Mouse (Mus musculus) embryonic facial prominence, embryonic 14.5 days (tissue): ENCODE results near the gene Plcb4. TPM values are rescaled to one million over a fixed set of nuclear protein-coding genes. Genes with fewer than 3 reads are reported as not detected.

Experiments
- ATAC-seq: fragments of 200-750 bp; cut with Nextera tagmentation; 2 replicates; pipeline ENCODE4 v1.8.0; 2017; ENCODE audit warnings: low read depth, moderate number of reproducible peaks, moderate TSS enrichment
- DNase-seq: peaks from one replicate; pipeline ENCODE4 v3.0.0-alpha.2; 2015; ENCODE audit warnings: low spot score
- H3K27ac ChIP-seq: fragments of 300-500 bp; sonication (generic); replicated peaks from 2 replicates; pipeline ENCODE4 v1.5.1; 2014; ENCODE audit warnings: low read depth, mild to moderate bottlenecking, low read length, moderate library complexity
- H3K27me3 ChIP-seq: fragments of 300-500 bp; sonication (generic); replicated peaks from 2 replicates; pipeline ENCODE4 v1.6.1; 2014; ENCODE audit warnings: low read length; ENCODE audit not compliant: control insufficient read depth, insufficient read depth
- H3K36me3 ChIP-seq: fragments of 300-500 bp; sonication (generic); 2 replicates; pipeline ENCODE4 v1.6.1; 2014; ENCODE audit warnings: low read length, mixed read lengths; ENCODE audit not compliant: control insufficient read depth, insufficient read depth
- H3K4me1 ChIP-seq: fragments of 300-500 bp; sonication (generic); 2 replicates; pipeline ENCODE4 v1.6.1; 2014; ENCODE audit warnings: antibody characterized with exemption, low read length; ENCODE audit not compliant: control insufficient read depth, insufficient read depth
- H3K4me2 ChIP-seq: fragments of 300-500 bp; sonication (generic); 2 replicates; pipeline ENCODE4 v1.6.1; 2014; ENCODE audit warnings: low read depth, mild to moderate bottlenecking, low read length, moderate library complexity, mixed read lengths
- H3K4me3 ChIP-seq: fragments of 300-500 bp; sonication (generic); 2 replicates; pipeline ENCODE4 v1.5.1; 2014; ENCODE audit warnings: low read depth, mild to moderate bottlenecking, low read length
- H3K9ac ChIP-seq: fragments of 300-500 bp; sonication (generic); 2 replicates; pipeline ENCODE4 v1.6.1; 2014; ENCODE audit warnings: low read depth, mild to moderate bottlenecking, low read length, moderate library complexity, mixed read lengths
- H3K9me3 ChIP-seq: fragments of 300-500 bp; sonication (generic); 2 replicates; pipeline ENCODE4 v1.6.1; 2016; ENCODE audit warnings: low read length; ENCODE audit not compliant: control insufficient read depth
- WGBS: fragments of 180-500 bp; shearing (Covaris S2); extraction: QIAGEN DNeasy Blood & Tissue Kit; methylation state at CpG from one replicate; pipeline ENCODE4 v1.1.7; 2014; 5-methylcytosine and 5-hydroxymethylcytosine counted together
- polyA plus RNA-seq: library from polyadenylated mRNA; unstranded; fragments of >200 nt; fragmentation: Nextera tagmentation; extraction: Ambion mirVana; gene quantifications from 2 replicates; pipeline ENCODE4 v1.2.1, GENCODE M21; 2014

Gene Plcb4
- polyA plus RNA-seq, 1 experiment from 2014 or later, result 20.8 TPM

- Histone ChIP-seq H3K9ac (no peak overlapping the region), H3K36me3 (no peaks in the 10 kb centered on the region), H3K4me3 (no peak overlapping the region), H3K9me3 (no peaks in the 10 kb centered on the region), H3K27me3 (no peaks in the 10 kb centered on the region), H3K4me2 (no peak overlapping the region), H3K27ac (no peak overlapping the region), H3K4me1 (no peaks in the 10 kb centered on the region)
- no peak for ATAC-seq
- no peak for DNase-seq
- WGBS, result 85% methylated on average over 17 of the region's 17 CpGs
Measured at GRCm38 (mm10) chr2:135958453-135958852, 299.6 kb downstream of the Plcb4 start.

- H3K9me3 ChIP-seq, result no peaks in the 10 kb centered on the region
- H3K36me3 ChIP-seq, result no peaks in the 10 kb centered on the region
- H3K4me2 ChIP-seq, result no peak overlapping the region
- DNase-seq (no peak), ATAC-seq (no peak)
- WGBS, result 85% methylated on average over 14 of the region's 14 CpGs
- no peaks in the 10 kb centered on the region for H3K4me1 ChIP-seq
- H3K9ac ChIP-seq, result no peak overlapping the region
- no peaks in the 10 kb centered on the region for H3K27me3 ChIP-seq
- no peak overlapping the region for H3K27ac ChIP-seq
- H3K4me3 ChIP-seq, result no peak overlapping the region
Measured at GRCm38 (mm10) chr2:135963089-135963488, 304.3 kb downstream of the Plcb4 start.

GRCm38 (mm10) chr2:135966871-135967557 is 308.2 kb downstream of the Plcb4 start:
- no peak overlapping the region for H3K27ac ChIP-seq
- H3K4me1 ChIP-seq, result no peaks in the 10 kb centered on the region
- no peak overlapping the region for H3K4me3 ChIP-seq
- ATAC-seq (no peak), DNase-seq (peak; percentile 53)
- no peaks in the 10 kb centered on the region for H3K36me3 ChIP-seq
- H3K27me3 ChIP-seq, result no peaks in the 10 kb centered on the region
- H3K9me3 ChIP-seq, result no peaks in the 10 kb centered on the region
- 56% methylated on average over 16 of the region's 16 CpGs for WGBS
- no peak overlapping the region for H3K4me2 ChIP-seq
- H3K9ac ChIP-seq, result no peak overlapping the region

GRCm38 (mm10) chr2:135968159-135968558 is 309.3 kb downstream of the Plcb4 start:
- Histone ChIP-seq H3K36me3 (no peaks in the 10 kb centered on the region), H3K9me3 (no peaks in the 10 kb centered on the region), H3K27me3 (no peaks in the 10 kb centered on the region), H3K4me1 (no peaks in the 10 kb centered on the region), H3K9ac (no peak overlapping the region), H3K4me3 (no peak overlapping the region), H3K27ac (no peak overlapping the region), H3K4me2 (no peak overlapping the region)
- peak; percentile 41 for DNase-seq
- ATAC-seq, result 0 out of 2 replicates have a peak, but pooled peaks have one; percentile 37
- WGBS, result 50% methylated on average over 12 of the region's 12 CpGs

- H3K9ac ChIP-seq, result no peak overlapping the region
- no peak overlapping the region for H3K4me2 ChIP-seq
- no peaks in the 10 kb centered on the region for H3K9me3 ChIP-seq
- no peaks in the 10 kb centered on the region for H3K36me3 ChIP-seq
- ATAC-seq (no peak), DNase-seq (no peak)
- no peaks in the 10 kb centered on the region for H3K4me1 ChIP-seq
- H3K27ac ChIP-seq, result no peak overlapping the region
- H3K4me3 ChIP-seq, result no peak overlapping the region
- WGBS, result 92% methylated on average over 4 of the region's 4 CpGs
- no peaks in the 10 kb centered on the region for H3K27me3 ChIP-seq
Measured at GRCm38 (mm10) chr2:135970902-135971301, 312.1 kb downstream of the Plcb4 start.

- ATAC-seq, result no peak
- H3K27ac ChIP-seq, result no peak overlapping the region
- WGBS, result 88% methylated on average over 9 of the region's 9 CpGs
Measured at GRCm38 (mm10) chr2:135975978-135976377, 317.2 kb downstream of the Plcb4 start.

GRCm38 (mm10) chr2:135978790-135979189 is 320.0 kb downstream of the Plcb4 start:
- H3K27ac ChIP-seq, result no peak overlapping the region
- WGBS, result 44% methylated on average over 5 of the region's 5 CpGs

More at GRCm38 (mm10) chr2:135975978-135976377, 317.2 kb downstream of the Plcb4 start:
- Histone ChIP-seq H3K9me3 (no peaks in the 10 kb centered on the region), H3K4me2 (no peak overlapping the region), H3K9ac (no peak overlapping the region), H3K4me1 (no peaks in the 10 kb centered on the region), H3K4me3 (no peak overlapping the region), H3K36me3 (no peaks in the 10 kb centered on the region), H3K27me3 (no peaks in the 10 kb centered on the region)
- no peak for DNase-seq

GRCm38 (mm10) chr2:135980428-135980827 is 321.6 kb downstream of the Plcb4 start:
- DNase-seq (no peak), ATAC-seq (no peak)
- Histone ChIP-seq H3K4me2 (no peak overlapping the region), H3K4me3 (no peak overlapping the region), H3K4me1 (no peaks in the 10 kb centered on the region), H3K27me3 (no peaks in the 10 kb centered on the region), H3K9me3 (no peaks in the 10 kb centered on the region), H3K27ac (no peak overlapping the region), H3K36me3 (peaks cover 5% of the 10 kb centered on the region; the same call in 1 of the 2 replicates), H3K9ac (no peak overlapping the region)
- 76% methylated on average over 1 of the region's 1 CpGs for WGBS

More at GRCm38 (mm10) chr2:135978790-135979189, 320.0 kb downstream of the Plcb4 start:
- Histone ChIP-seq H3K9me3 (no peaks in the 10 kb centered on the region), H3K36me3 (no peaks in the 10 kb centered on the region), H3K4me1 (no peaks in the 10 kb centered on the region), H3K4me2 (no peak overlapping the region), H3K9ac (no peak overlapping the region), H3K27me3 (no peaks in the 10 kb centered on the region), H3K4me3 (no peak overlapping the region)
- no peak for DNase-seq
- ATAC-seq, result no peak

- Histone ChIP-seq H3K36me3 (peaks cover 5% of the 10 kb centered on the region; the same call in 1 of the 2 replicates), H3K4me1 (no peaks in the 10 kb centered on the region), H3K4me2 (no peak overlapping the region), H3K27ac (no peak overlapping the region), H3K27me3 (no peaks in the 10 kb centered on the region), H3K9ac (no peak overlapping the region), H3K9me3 (no peaks in the 10 kb centered on the region), H3K4me3 (no peak overlapping the region)
- DNase-seq (peak; percentile 12), ATAC-seq (no peak; the same call in 1 of the 2 replicates)
- WGBS, result 77% methylated on average over 4 of the region's 4 CpGs
Measured at GRCm38 (mm10) chr2:135983972-135984371, 325.2 kb downstream of the Plcb4 start.
